ENCODE assay signal across 2 mouse cellular contexts in genomic region chr7:118742278-118742677, GRCm38 (mm10).
TF ChIP-seq lines count a peak whose summit lies in the region.

No protein-coding gene starts in this region.

TF ChIP-seq in CH12.LX, 34 proteins besides CTCF, POLR2A, EP300 and RAD21:
- TF ChIP-seq MEF2A (IDR thresholded peaks at IDR 0.05; ENCODE audit: borderline replicate concordance, low read depth, low read length) (no peak), JUN (IDR thresholded peaks at IDR 0.05; ENCODE audit: insufficient read depth, low read depth, low read length) (no peak), CHD1 (IDR thresholded peaks at IDR 0.05; ENCODE audit: low read depth, low read length) (no peak), JUND (conservative IDR thresholded peaks at IDR 0.05; ENCODE audit: low read depth, low read length) (no peak), SIN3A (IDR thresholded peaks at IDR 0.05; ENCODE audit: low read length) (no peak), TBP (conservative IDR thresholded peaks at IDR 0.05; ENCODE audit: low read depth, low read length) (peak; percentile 67), ELF1 (IDR thresholded peaks at IDR 0.05; ENCODE audit: low read depth, low read length) (peak; percentile 52; the same call in 1 of the 2 replicates), HCFC1 (IDR thresholded peaks at IDR 0.05; ENCODE audit: low read depth, low read length) (peak; percentile 43; the same call in 1 of the 2 replicates), USF2 (conservative IDR thresholded peaks at IDR 0.05; ENCODE audit: low read depth, low read length) (no peak), MYC (IDR thresholded peaks at IDR 0.05; ENCODE audit: low read depth, low read length) (0 out of 2 replicates have a peak, but pooled peaks have one; percentile 6), MXI1 (IDR thresholded peaks at IDR 0.05; ENCODE audit: low read depth, low read length) (no peak), CHD2 (IDR thresholded peaks at IDR 0.05; ENCODE audit: low read length) (no peak), TCF12 (IDR thresholded peaks at IDR 0.05; ENCODE audit: low read depth, low read length) (0 out of 2 replicates have a peak, but pooled peaks have one; percentile 11), ZKSCAN1 (IDR thresholded peaks at IDR 0.05; ENCODE audit: borderline replicate concordance, low read depth, low read length) (no peak), SMC3 (IDR thresholded peaks at IDR 0.05; ENCODE audit: low read depth, low read length) (no peak), ZNF384 (IDR thresholded peaks at IDR 0.05; ENCODE audit: low read depth, low read length) (peak; percentile 67; the same call in 1 of the 2 replicates), IRF4 (IDR thresholded peaks at IDR 0.05; ENCODE audit: low read depth, low read length) (no peak)

TF ChIP-seq in MEL, 35 proteins besides CTCF, POLR2A, EP300 and RAD21:
- TF ChIP-seq TCF12 (IDR thresholded peaks at IDR 0.05; ENCODE audit: low read depth, low read length) (no peak), ZNF384 (IDR thresholded peaks at IDR 0.05; ENCODE audit: low read depth, low read length) (peak; percentile 93), E2F4 (IDR thresholded peaks at IDR 0.05; ENCODE audit: borderline replicate concordance, low read depth, low read length) (no peak), SIN3A (IDR thresholded peaks at IDR 0.05; ENCODE audit: low read length) (0 out of 2 replicates have a peak, but pooled peaks have one; percentile 57), TBP (IDR thresholded peaks at IDR 0.05; ENCODE audit: low read depth, low read length) (peak; percentile 75), CHD1 (IDR thresholded peaks at IDR 0.05; ENCODE audit: low read depth, low read length) (no peak), ETS1 (IDR thresholded peaks at IDR 0.05; ENCODE audit: low read depth, low read length) (peak; percentile 43; the same call in 1 of the 2 replicates), GATA1 (IDR thresholded peaks at IDR 0.05; ENCODE audit: low read depth, low read length) (peak; percentile 85), UBTF (IDR thresholded peaks at IDR 0.05; ENCODE audit: borderline replicate concordance, insufficient read depth, low read depth, low read length) (no peak), ZKSCAN1 (IDR thresholded peaks at IDR 0.05; ENCODE audit: low read depth, low read length) (no peak), MYC (IDR thresholded peaks at IDR 0.05; ENCODE audit: low read depth, low read length) (0 out of 2 replicates have a peak, but pooled peaks have one; percentile 67), HCFC1 (IDR thresholded peaks at IDR 0.05; ENCODE audit: low read depth, low read length) (peak; percentile 65; the same call in 1 of the 2 replicates), KAT2A (conservative IDR thresholded peaks at IDR 0.05; ENCODE audit: low read depth, low read length) (no peak; the same call in 1 of the 2 replicates), ZMIZ1 (IDR thresholded peaks at IDR 0.05; ENCODE audit: low read depth, low read length) (no peak), MXI1 (IDR thresholded peaks at IDR 0.05; ENCODE audit: low read depth, low read length) (no peak; the same call in 1 of the 2 replicates), TAL1 (IDR thresholded peaks at IDR 0.05; ENCODE audit: low read length) (no peak), NELFE (IDR thresholded peaks at IDR 0.05; ENCODE audit: low read depth, low read length) (peak; percentile 17; the same call in 1 of the 2 replicates)
TF ChIP-seq in MEL: peak in this region for 8.
